Comparison of ENCODE assay signal across 9 mouse cellular contexts in the genomic region with DNA sequence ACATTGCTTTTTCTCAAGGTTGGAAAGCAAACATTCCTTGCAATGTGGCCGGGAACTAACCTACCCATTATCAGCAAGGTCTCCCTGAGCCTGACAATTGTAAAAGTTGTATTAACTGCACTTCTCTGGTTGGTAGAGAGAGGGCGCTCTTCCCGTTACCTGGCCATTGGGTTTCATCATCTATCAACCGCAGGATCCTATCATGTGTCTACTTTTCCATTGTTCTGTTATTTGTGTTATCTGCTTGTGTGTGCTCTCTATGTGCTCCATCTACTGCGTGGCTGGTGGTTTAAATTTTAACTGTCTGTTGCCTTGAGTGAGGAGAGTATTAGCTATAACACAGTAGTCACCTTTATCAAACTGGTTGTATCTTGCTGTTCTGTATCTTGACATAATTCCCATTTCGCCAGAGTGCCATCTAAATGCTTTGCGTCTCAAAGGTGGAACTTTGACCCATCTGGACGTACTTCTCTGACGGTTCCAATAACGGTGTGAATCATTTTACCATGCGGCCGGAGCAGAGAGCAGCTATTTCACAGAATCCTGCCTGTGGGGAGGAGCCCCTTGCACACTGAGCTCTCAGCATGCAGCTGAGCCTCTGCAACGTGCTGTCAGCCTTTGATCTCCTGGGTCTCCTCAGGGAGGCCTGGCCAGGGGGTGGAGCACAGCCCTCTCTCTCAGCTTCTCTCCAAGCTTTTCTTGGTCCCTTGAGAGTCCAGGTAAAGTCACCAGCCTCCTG.
DNase-seq lines count a peak whose midpoint lies in the region; ATAC-seq and TF ChIP-seq lines count a peak whose summit lies in the region.
"Had no signal": no experiment of that assay in that cellular context is flagged by ENCODE, and none has a peak within 500 bp of the region (broad histone marks: within the 10 kb centered on the region; RNA-seq: fewer than 3 reads in every experiment).

No protein-coding gene starts in this region.

- no peaks in the 10 kb centered on the region; the same call in 1 of the 2 replicates for H3K4me1 ChIP-seq in cerebellum, adult 2 months (ENCODE audit: control insufficient read depth, insufficient read depth, low read length)
- no peaks in the 10 kb centered on the region for H3K4me1 ChIP-seq in liver, embryonic 14.5 days (replicated peaks; ENCODE audit: control insufficient read depth in 2 of 2, insufficient read depth in 2 of 2, low read length in 1 of 2)
- H3K4me1 ChIP-seq in embryonic facial prominence, embryonic 10.5 days, result peaks cover 48% of the 10 kb centered on the region
- peaks cover 20% of the 10 kb centered on the region for H3K4me1 ChIP-seq in midbrain, embryonic 14.5 days (ENCODE audit: control insufficient read depth, insufficient read depth, low read length)

- peak; percentile 54; the same call in 1 of the 2 replicates for TF ChIP-seq CTCF in cerebellum, adult 2 months (IDR thresholded peaks at IDR 0.05; ENCODE audit: borderline replicate concordance, insufficient read depth, low read depth, low read length)
- peak; percentile 60 for TF ChIP-seq CTCF in liver, embryonic 14.5 days (IDR thresholded peaks at IDR 0.05; ENCODE audit: low read depth)

- no peak for DNase-seq in cerebellum, adult 2 months
- DNase-seq in cerebellum, postnatal 10 days, result no peak
- no peak for DNase-seq in liver, embryonic 14.5 days (ENCODE audit: low read depth in 3 of 3, low spot score in 3 of 3)
- DNase-seq in liver, result no peak
- DNase-seq in embryonic facial prominence, embryonic 10.5 days (ENCODE audit: low spot score), result no peak
- peak; percentile 58 for DNase-seq in midbrain, embryonic 14.5 days
- no peak for DNase-seq in c-Kit-positive CD71-positive TER-119-positive erythroid progenitor cells, embryonic 14.5 days (ENCODE audit: low spot score)
- no peak for DNase-seq in gastrocnemius, adult 8-10 months (ENCODE audit: low spot score in 2 of 2)

- H3K9me3 ChIP-seq in liver, embryonic 14.5 days (ENCODE audit: control insufficient read depth, low read length), result no peaks in the 10 kb centered on the region
- H3K9me3 ChIP-seq in embryonic facial prominence, embryonic 10.5 days, result no peaks in the 10 kb centered on the region
- H3K9me3 ChIP-seq in midbrain, embryonic 14.5 days (ENCODE audit: control insufficient read depth, low read length), result no peaks in the 10 kb centered on the region

- no peaks in the 10 kb centered on the region for H3K36me3 ChIP-seq in liver, embryonic 14.5 days (replicated peaks; ENCODE audit: control insufficient read depth, insufficient read depth, low read depth)
- H3K36me3 ChIP-seq in embryonic facial prominence, embryonic 10.5 days (replicated peaks), result no peaks in the 10 kb centered on the region
- no peaks in the 10 kb centered on the region for H3K36me3 ChIP-seq in midbrain, embryonic 14.5 days (ENCODE audit: control insufficient read depth, insufficient read depth, low read length)

- H3K4me2 ChIP-seq in liver, embryonic 14.5 days (ENCODE audit: low read depth), result no peak overlapping the region
- H3K4me2 ChIP-seq in midbrain, embryonic 14.5 days (ENCODE audit: low read length), result no peak overlapping the region

- no peak overlapping the region for H3K27ac ChIP-seq in cerebellum, adult 2 months (ENCODE audit: insufficient read depth, low read length)
- H3K27ac ChIP-seq in liver, embryonic 14.5 days, result no peak overlapping the region
- H3K27ac ChIP-seq in embryonic facial prominence, embryonic 10.5 days (replicated peaks), result 0 out of 2 replicates have a peak overlapping the region, but pooled peaks have one; percentile 44
- peak overlapping the region; percentile 32 for H3K27ac ChIP-seq in midbrain, embryonic 14.5 days (replicated peaks; ENCODE audit: low read depth, low read length)

- H3K4me3 ChIP-seq in cerebellum, adult 2 months (replicated peaks; ENCODE audit: insufficient read depth, low read depth, low read length), result no peak overlapping the region
- H3K4me3 ChIP-seq in liver, embryonic 14.5 days (ENCODE audit: insufficient read depth in 1 of 2, low read depth in 2 of 2, low read length in 2 of 2), result no peak overlapping the region
- H3K4me3 ChIP-seq in embryonic facial prominence, embryonic 10.5 days, result no peak overlapping the region
- no peak overlapping the region for H3K4me3 ChIP-seq in midbrain, embryonic 14.5 days (replicated peaks; ENCODE audit: low read depth, low read length)
- H3K4me3 ChIP-seq: myocyte had no signal

- no peak for TF ChIP-seq POLR2A in cerebellum, adult 2 months (IDR thresholded peaks at IDR 0.05; ENCODE audit: borderline replicate concordance, insufficient read depth, low read length)

- ATAC-seq in liver, embryonic 14.5 days (ENCODE audit: insufficient read depth), result no peak
- no peak for ATAC-seq in midbrain, embryonic 14.5 days (ENCODE audit: low FRiP score, low TSS enrichment)

- WGBS in cerebellum, adult 2 months, result 34% methylated on average over 13 of the region's 13 CpGs
- 20% methylated on average over 13 of the region's 13 CpGs for WGBS in liver, embryonic 14.5 days (ENCODE audit: insufficient replicate concordance)
- 17% methylated on average over 13 of the region's 13 CpGs for WGBS in embryonic facial prominence, embryonic 10.5 days
- WGBS in midbrain, embryonic 14.5 days, result 11% methylated on average over 13 of the region's 13 CpGs

- no peak overlapping the region for H3K9ac ChIP-seq in liver, embryonic 14.5 days (replicated peaks)
- H3K9ac ChIP-seq in midbrain, embryonic 14.5 days (replicated peaks; ENCODE audit: low read length), result no peak overlapping the region

- H3K27me3 ChIP-seq in cerebellum, adult 2 months (ENCODE audit: control insufficient read depth, insufficient read depth, low read length), result no peaks in the 10 kb centered on the region
- H3K27me3 ChIP-seq in liver, embryonic 14.5 days (ENCODE audit: control insufficient read depth, insufficient read depth, low read length), result no peaks in the 10 kb centered on the region
- H3K27me3 ChIP-seq in embryonic facial prominence, embryonic 10.5 days (replicated peaks; ENCODE audit: low read depth, poor library complexity, severe bottlenecking), result peaks cover 16% of the 10 kb centered on the region; the same call in 1 of the 2 replicates
- H3K27me3 ChIP-seq in midbrain, embryonic 14.5 days (ENCODE audit: control insufficient read depth, insufficient read depth, low read length), result no peaks in the 10 kb centered on the region

- no peak for TF ChIP-seq EP300 in liver, embryonic 14.5 days (IDR thresholded peaks at IDR 0.05; ENCODE audit: low read depth)

Comparison
In these comparisons a context has a peak if more than half of its experiments do, and no peak if none do; other contexts are left out.
1. H3K27ac ChIP-seq: peak in embryonic facial prominence, embryonic 10.5 days (single experiment) and midbrain, embryonic 14.5 days (single experiment); none in cerebellum, adult 2 months (single experiment) and liver, embryonic 14.5 days (single experiment).